Mouse (Mus musculus): ENCODE data around the gene Myt1. TPM values are rescaled to one million over a fixed set of nuclear protein-coding genes. Genes with fewer than 3 reads are reported as not detected.

The Myt1 gene
- total and polyA plus RNA-seq, 3 experiments, result not detected

DNA sequence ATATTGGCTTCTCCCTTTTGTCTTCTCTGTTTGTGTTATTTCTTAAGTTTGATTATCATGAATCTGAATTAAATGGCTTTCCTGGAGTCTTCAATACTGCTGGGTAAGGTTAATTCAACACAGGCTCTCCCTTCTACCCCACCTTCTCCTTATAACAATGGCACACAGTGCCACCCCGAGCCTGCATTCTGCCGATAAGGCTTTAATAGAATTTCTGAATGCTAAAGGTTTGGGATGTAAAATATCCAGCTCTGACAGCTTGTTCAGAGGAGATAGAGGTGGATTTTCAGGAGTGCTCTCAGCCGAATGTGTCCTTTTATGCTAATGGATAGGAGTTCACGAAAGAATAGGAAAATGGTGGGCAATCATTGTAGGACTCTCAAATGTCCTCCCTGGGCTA, 2.1 kb downstream of the Myt1 start:
- Histone ChIP-seq H3K27ac (ENCODE audit: control insufficient read depth, low read depth, low read length) (no peak overlapping the region), H3K4me3 (ENCODE audit: control insufficient read depth in 1 of 2, insufficient read depth in 1 of 2, low read depth in 2 of 2, low read length in 2 of 2) (no peak overlapping the region), H3K27me3 (ENCODE audit: control insufficient read depth in 1 of 2, insufficient read depth in 2 of 2, low read length in 2 of 2) (peaks cover 0 to 3% of the 10 kb centered on the region in 2 experiments; a peak in 1 of 4 replicates), H3K36me3 (ENCODE audit: control insufficient read depth in 1 of 2, insufficient read depth in 2 of 2, low read length in 2 of 2) (no peaks in the 10 kb centered on the region), H3K9me3 (replicated peaks; ENCODE audit: insufficient read depth, low read length) (no peaks in the 10 kb centered on the region), H3K9ac (ENCODE audit: control insufficient read depth, low read depth, low read length, poor library complexity, severe bottlenecking) (no peak overlapping the region), H3K4me1 (ENCODE audit: control insufficient read depth in 1 of 2, insufficient read depth in 2 of 2, low read length in 2 of 2) (no peaks in the 10 kb centered on the region), H3K79me2 (ENCODE audit: control insufficient read depth, insufficient read depth, low read length, poor library complexity) (no peaks in the 10 kb centered on the region)
- TF ChIP-seq ZMIZ1 (IDR thresholded peaks at IDR 0.05; ENCODE audit: low read depth, low read length), result no peak
- no peak for TF ChIP-seq POLR2A (IDR thresholded peaks at IDR 0.05; ENCODE audit: control insufficient read depth in 1 of 2, insufficient read depth in 1 of 2, low read depth in 1 of 2, low read length in 2 of 2, poor library complexity in 1 of 2)
- no peak for TF ChIP-seq GABPA (IDR thresholded peaks at IDR 0.05; ENCODE audit: low read depth, low read length)
- no peak for TF ChIP-seq ELF1 (IDR thresholded peaks at IDR 0.05; ENCODE audit: low read depth, low read length)
- no peak for TF ChIP-seq TAL1 (IDR thresholded peaks at IDR 0.05; ENCODE audit: low read length)
- no peak for TF ChIP-seq CHD2 (IDR thresholded peaks at IDR 0.05; ENCODE audit: low read length)
- DNase-seq (ENCODE audit: low read depth, low spot score), result no peak

DNA sequence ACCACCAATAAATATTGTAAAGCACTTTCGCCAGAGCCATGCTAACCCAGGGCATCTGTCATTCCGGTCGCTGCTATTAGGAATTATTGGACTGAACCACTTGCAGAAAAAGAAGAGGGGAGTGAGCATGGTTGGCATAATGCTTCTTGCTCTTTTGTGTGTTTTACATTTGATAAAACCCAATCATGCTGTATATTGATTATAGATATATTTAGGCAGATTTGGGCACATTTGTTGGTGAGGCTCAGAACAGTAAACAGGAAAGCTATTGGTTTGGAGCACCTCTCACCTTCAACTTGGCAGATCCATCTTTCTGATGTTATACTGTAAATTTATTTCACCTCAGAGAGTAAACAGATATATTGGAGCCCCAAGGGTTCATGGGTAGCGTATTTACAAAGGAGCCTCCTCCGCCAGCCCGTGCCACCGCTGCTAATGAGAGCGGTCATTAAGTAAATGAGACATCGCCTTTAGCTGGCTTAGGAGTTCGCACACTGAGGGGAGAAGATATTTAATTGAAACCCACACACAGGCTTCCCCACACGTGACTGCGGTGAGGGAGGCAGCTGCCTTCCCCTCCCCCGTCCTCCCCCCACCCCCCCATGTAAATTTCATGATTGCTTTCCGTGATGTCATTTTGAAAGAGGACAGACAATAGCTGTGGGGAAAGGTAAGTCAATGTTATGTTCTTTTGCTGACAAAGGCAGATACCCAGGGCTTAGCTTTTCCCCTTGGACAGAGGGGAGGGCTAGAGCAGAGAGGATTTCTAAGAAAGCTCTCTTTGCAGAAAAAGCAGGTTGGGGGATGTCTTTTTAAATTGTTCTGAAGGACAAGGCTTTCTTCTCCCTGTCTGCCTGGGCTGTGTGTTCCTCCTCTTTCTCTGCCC, 3.8 kb downstream of the Myt1 start:
- H3K27ac ChIP-seq (ENCODE audit: control insufficient read depth, low read depth, low read length), result no peak overlapping the region
- no peak for TF ChIP-seq NELFE (IDR thresholded peaks at IDR 0.05; ENCODE audit: low read depth, low read length)
- no peak for TF ChIP-seq E2F4 (IDR thresholded peaks at IDR 0.05; ENCODE audit: borderline replicate concordance, low read depth, low read length)
- TF ChIP-seq ELF1 (IDR thresholded peaks at IDR 0.05; ENCODE audit: low read depth, low read length), result no peak
- TF ChIP-seq NRF1 (IDR thresholded peaks at IDR 0.05; ENCODE audit: insufficient read depth, low read depth, low read length, poor library complexity, severe bottlenecking), result no peak
- TF ChIP-seq TCF12 (IDR thresholded peaks at IDR 0.05; ENCODE audit: low read depth, low read length), result no peak
- TF ChIP-seq MAZ (IDR thresholded peaks at IDR 0.05; ENCODE audit: low read depth, low read length), result no peak

DNA sequence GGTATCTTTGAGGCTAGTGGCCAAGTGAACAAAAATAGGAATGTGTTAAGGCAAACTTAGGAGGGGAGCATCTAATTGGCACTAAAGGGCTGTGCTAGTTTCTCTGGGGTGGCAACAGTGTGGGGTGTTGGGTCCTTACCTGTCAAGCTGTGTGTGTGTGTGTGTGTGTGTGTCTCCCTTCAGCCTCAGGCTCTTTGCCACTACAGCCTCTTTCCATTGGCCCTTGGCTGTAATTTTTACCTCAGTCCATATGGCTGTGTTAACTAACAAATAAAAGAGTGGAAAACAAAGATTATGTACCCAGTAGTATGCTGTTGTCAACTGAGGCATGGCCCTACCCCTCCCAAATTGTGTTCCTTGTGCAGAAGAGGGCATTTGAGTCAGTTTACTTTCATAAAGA, 5.3 kb downstream of the Myt1 start:
- Histone ChIP-seq H3K36me3 (ENCODE audit: control insufficient read depth in 1 of 2, insufficient read depth in 2 of 2, low read length in 2 of 2) (no peaks in the 10 kb centered on the region), H3K9ac (ENCODE audit: control insufficient read depth, low read depth, low read length, poor library complexity, severe bottlenecking) (no peak overlapping the region), H3K4me3 (ENCODE audit: control insufficient read depth in 1 of 2, insufficient read depth in 1 of 2, low read depth in 2 of 2, low read length in 2 of 2) (no peak overlapping the region), H3K4me1 (ENCODE audit: control insufficient read depth in 1 of 2, insufficient read depth in 2 of 2, low read length in 2 of 2) (no peaks in the 10 kb centered on the region), H3K27ac (ENCODE audit: control insufficient read depth, low read depth, low read length) (no peak overlapping the region), H3K9me3 (replicated peaks; ENCODE audit: insufficient read depth, low read length) (no peaks in the 10 kb centered on the region), H3K79me2 (ENCODE audit: control insufficient read depth, insufficient read depth, low read length, poor library complexity) (no peaks in the 10 kb centered on the region), H3K27me3 (ENCODE audit: control insufficient read depth in 1 of 2, insufficient read depth in 2 of 2, low read length in 2 of 2) (peaks cover 5% of the 10 kb centered on the region in 2 experiments)
- no peak for DNase-seq (ENCODE audit: low read depth, low spot score)
- no peak for TF ChIP-seq ZKSCAN1 (IDR thresholded peaks at IDR 0.05; ENCODE audit: low read depth, low read length)
- no peak for TF ChIP-seq KAT2A (conservative IDR thresholded peaks at IDR 0.05; ENCODE audit: low read depth, low read length)
- no peak for TF ChIP-seq CTCF (IDR thresholded peaks at IDR 0.05 in 2 of 3, conservative IDR thresholded peaks at IDR 0.05 in 1 of 3; ENCODE audit: control insufficient read depth in 1 of 3, insufficient read depth in 1 of 3, low read depth in 2 of 3, low read length in 3 of 3, poor library complexity in 1 of 3, severe bottlenecking in 1 of 3)
- TF ChIP-seq EP300 (IDR thresholded peaks at IDR 0.05; ENCODE audit: low read depth in 1 of 2, low read length in 2 of 2), result no peak
- TF ChIP-seq E2F4 (IDR thresholded peaks at IDR 0.05; ENCODE audit: borderline replicate concordance, low read depth, low read length), result no peak
- TF ChIP-seq ZC3H11A (IDR thresholded peaks at IDR 0.05; ENCODE audit: low read depth, low read length), result no peak
- TF ChIP-seq JUND (IDR thresholded peaks at IDR 0.05; ENCODE audit: low read depth, low read length), result no peak
- no peak for TF ChIP-seq MAX (IDR thresholded peaks at IDR 0.05; ENCODE audit: low read length)
- TF ChIP-seq RCOR1 (IDR thresholded peaks at IDR 0.05; ENCODE audit: low read depth, low read length), result no peak
- no peak for TF ChIP-seq UBTF (IDR thresholded peaks at IDR 0.05; ENCODE audit: borderline replicate concordance, insufficient read depth, low read depth, low read length)
- no peak for TF ChIP-seq POLR2AphosphoS5 (IDR thresholded peaks at IDR 0.05; ENCODE audit: borderline replicate concordance, low read depth, low read length)

More for the DNA sequence above, 3.8 kb downstream of the Myt1 start:
- Histone ChIP-seq H3K9me3 (replicated peaks; ENCODE audit: insufficient read depth, low read length) (no peaks in the 10 kb centered on the region), H3K4me1 (ENCODE audit: control insufficient read depth in 1 of 2, insufficient read depth in 2 of 2, low read length in 2 of 2) (no peaks in the 10 kb centered on the region), H3K4me3 (ENCODE audit: control insufficient read depth in 1 of 2, insufficient read depth in 1 of 2, low read depth in 2 of 2, low read length in 2 of 2) (no peak overlapping the region), H3K79me2 (ENCODE audit: control insufficient read depth, insufficient read depth, low read length, poor library complexity) (no peaks in the 10 kb centered on the region), H3K9ac (ENCODE audit: control insufficient read depth, low read depth, low read length, poor library complexity, severe bottlenecking) (no peak overlapping the region), H3K27me3 (ENCODE audit: control insufficient read depth in 1 of 2, insufficient read depth in 2 of 2, low read length in 2 of 2) (peaks cover 0 to 3% of the 10 kb centered on the region in 2 experiments; a peak in 1 of 4 replicates), H3K36me3 (ENCODE audit: control insufficient read depth in 1 of 2, insufficient read depth in 2 of 2, low read length in 2 of 2) (no peaks in the 10 kb centered on the region)
- no peak for DNase-seq (ENCODE audit: low read depth, low spot score)
